Mouse (Mus musculus) CH12.LX (cell line): ENCODE measurements around the gene Lipc.

Source experiments
- CTCF ChIP-seq, 2 experiments: IDR thresholded peaks in 1 of 2; conservative IDR thresholded peaks in 1 of 2; 2 replicates each; pipeline ENCODE4 v1.5.1; 2011 to 2012; ENCODE audit warnings: low read depth in 2 of 2, low read length in 2 of 2, improper control_type of control experiment in 1 of 2, inconsistent platforms in 1 of 2, mild to moderate bottlenecking in 1 of 2, moderate library complexity in 1 of 2
- EP300 ChIP-seq: IDR thresholded peaks from 2 replicates; pipeline ENCODE4 v1.6.1; 2011; ENCODE audit warnings: low read length, improper control_type of control experiment
- MAFK ChIP-seq: IDR thresholded peaks from 2 replicates; pipeline ENCODE4 v1.6.1; 2011; ENCODE audit warnings: low read length, improper control_type of control experiment; ENCODE audit not compliant: insufficient replicate concordance
- MEF2A ChIP-seq: IDR thresholded peaks from 2 replicates; pipeline ENCODE4 v1.6.1; 2014; ENCODE audit warnings: low read depth, mild to moderate bottlenecking, inconsistent platforms, low read length, improper control_type of control experiment, borderline replicate concordance
- MYC ChIP-seq: IDR thresholded peaks from 2 replicates; pipeline ENCODE4 v1.6.1; 2011; ENCODE audit warnings: low read depth, mild to moderate bottlenecking, improper control_type of control experiment, low read length
- POLR2A ChIP-seq: IDR thresholded peaks from 2 replicates; pipeline ENCODE4 v1.6.1; 2011; ENCODE audit warnings: low read depth, mild to moderate bottlenecking, improper control_type of control experiment, low read length
- RCOR1 ChIP-seq: conservative IDR thresholded peaks from 2 replicates; pipeline ENCODE4 v1.6.1; 2012; ENCODE audit warnings: low read depth, mild to moderate bottlenecking, inconsistent platforms, low read length, improper control_type of control experiment
- TCF12 ChIP-seq: IDR thresholded peaks from 2 replicates; pipeline ENCODE4 v1.6.1; 2014; ENCODE audit warnings: low read depth, mild to moderate bottlenecking, inconsistent platforms, low read length, improper control_type of control experiment
- USF1 ChIP-seq: IDR thresholded peaks from 2 replicates; pipeline ENCODE4 v1.6.1; 2014; ENCODE audit warnings: low read depth, mild to moderate bottlenecking, inconsistent platforms, low read length, improper control_type of control experiment
- ZKSCAN1 ChIP-seq: IDR thresholded peaks from 2 replicates; pipeline ENCODE4 v1.6.1; 2012; ENCODE audit warnings: low read depth, inconsistent platforms, low read length, improper control_type of control experiment, borderline replicate concordance

- TF ChIP-seq CTCF (conservative IDR thresholded peaks at IDR 0.05 in 1 of 2, IDR thresholded peaks at IDR 0.05 in 1 of 2; ENCODE audit: low read depth in 2 of 2, low read length in 2 of 2) (no peak), ZKSCAN1 (no peak), POLR2A (no peak), USF1 (no peak), MEF2A (no peak), MYC (no peak), TCF12 (no peak), RCOR1 (no peak), EP300 (no peak), MAFK (no peak)
Observed at GRCm38 (mm10) chr9:70902821-70903730, 49.0 kb downstream of the Lipc start.
